Mouse (Mus musculus) ES-E14 (cell line): Measurements from ENCODE around the gene Ell.

Experiments
- MAFK ChIP-seq: IDR thresholded peaks from 2 replicates; pipeline ENCODE4 v1.6.1; 2014; ENCODE audit warnings: mild to moderate bottlenecking, low read depth, low read length, inconsistent platforms; ENCODE audit not compliant: insufficient read depth
- ZC3H11A ChIP-seq: IDR thresholded peaks from 2 replicates; pipeline ENCODE4 v1.6.1; 2012; ENCODE audit warnings: low read depth, mild to moderate bottlenecking, inconsistent platforms, low read length, borderline replicate concordance
- ZNF384 ChIP-seq: IDR thresholded peaks from 2 replicates; pipeline ENCODE4 v1.6.1; 2012; ENCODE audit warnings: low read depth, low read length, inconsistent platforms

GRCm38 (mm10) chr8:70551558-70552161 is 12.4 kb downstream of the Ell start:
- TF ChIP-seq MAFK (no peak), ZC3H11A (no peak), ZNF384 (no peak)
